Mouse (Mus musculus): ENCODE results near the gene Palm3.
A peak's percentile ranks its signal among the peaks of the same experiment; 100 is the strongest.

Palm3 gene

DNA sequence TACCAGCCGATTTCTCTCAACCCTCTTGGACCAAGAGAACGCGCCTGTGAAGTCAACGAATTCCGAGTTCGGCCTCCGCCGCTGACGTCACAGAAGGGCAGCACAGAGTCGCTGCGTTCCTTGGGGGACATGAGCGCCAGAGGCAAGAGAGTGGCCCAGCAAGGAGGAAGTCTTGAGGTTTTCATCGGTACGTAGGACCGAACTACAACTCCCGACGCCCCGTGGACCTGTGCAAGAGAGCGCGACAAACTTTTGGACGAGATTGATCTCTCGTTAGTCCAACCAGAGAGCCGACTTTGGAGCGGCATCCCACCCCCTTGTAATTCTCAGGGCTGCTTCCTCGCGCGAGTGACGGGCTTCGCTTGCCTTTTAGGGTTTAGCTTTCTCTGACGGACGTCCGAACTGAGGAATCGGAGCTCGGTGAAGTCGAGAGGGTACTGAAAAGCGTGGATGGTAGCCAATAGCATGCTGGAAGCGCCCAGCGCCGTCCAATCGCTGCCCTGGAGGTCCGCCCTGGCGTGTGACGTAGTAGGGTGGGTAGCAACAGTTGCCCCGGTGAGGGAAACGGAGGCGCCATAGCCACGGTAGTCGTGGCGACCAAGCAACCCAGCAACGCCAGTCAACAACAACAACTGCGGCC is 45.1 kb downstream of the Palm3 start, which contains the start of gene Rfx1:
TSS of gene Rfx1 (plus strand) at position 544 of the 640 bp plus-strand sequence.
- peak; percentile 99 for DNase-seq (ENCODE audit: low spot score in 2 of 2)

DNA sequence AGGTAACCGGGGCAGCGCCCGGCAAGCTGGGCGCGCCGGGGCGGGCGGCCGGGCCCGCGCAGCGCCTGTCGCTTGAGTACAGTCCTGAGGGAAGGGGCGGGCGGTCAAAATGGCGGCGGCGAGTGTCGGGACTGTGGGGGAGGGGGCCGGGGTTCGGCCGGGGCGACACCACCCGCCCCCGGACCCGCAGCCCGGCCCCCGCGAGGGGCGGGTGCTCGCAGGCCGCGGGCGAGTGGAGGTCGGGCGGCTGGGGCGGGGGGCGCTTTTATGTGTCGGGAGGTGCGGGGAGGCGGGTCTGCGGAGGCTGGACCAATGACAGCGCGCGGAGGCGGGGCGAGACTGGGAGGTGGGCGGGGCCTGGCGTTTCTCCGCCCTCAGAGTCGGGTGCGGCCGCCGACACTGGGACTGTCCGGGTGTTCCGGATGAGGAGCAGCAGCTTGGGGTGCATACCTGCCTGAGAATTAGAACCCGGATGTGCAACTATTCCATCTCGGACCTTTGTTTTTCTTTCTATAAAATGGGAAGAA is 45.8 kb downstream of the Palm3 start:
- DNase-seq (ENCODE audit: low spot score in 2 of 2) = peak; percentile 96

DNA sequence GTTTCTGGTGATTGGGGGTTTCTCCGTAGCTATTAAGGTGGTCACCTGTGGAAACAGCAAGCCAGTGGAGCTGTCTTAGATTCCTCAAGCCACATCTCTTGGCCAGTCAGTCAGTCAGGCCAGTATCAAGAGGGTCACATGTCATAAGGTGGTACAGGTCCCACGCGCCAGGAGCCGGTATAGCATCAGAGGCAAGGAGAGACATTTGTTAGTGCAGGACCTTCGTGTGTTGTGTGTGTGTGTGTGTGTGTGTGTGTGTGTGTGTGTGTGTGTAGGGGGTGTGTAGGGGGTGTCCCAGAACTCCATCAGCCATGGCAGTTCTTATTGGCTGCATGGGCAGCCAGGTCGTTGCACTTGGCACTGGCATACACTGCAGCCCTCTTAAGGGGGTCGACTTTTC is 46.6 kb downstream of the Palm3 start:
- DNase-seq (ENCODE audit: low spot score in 2 of 2) = no peak

GRCm38 (mm10) chr8:84068316-84069035 is 47.2 kb downstream of the Palm3 start:
- DNase-seq (ENCODE audit: low spot score in 2 of 2) = peak; percentile 43 to 65

DNA sequence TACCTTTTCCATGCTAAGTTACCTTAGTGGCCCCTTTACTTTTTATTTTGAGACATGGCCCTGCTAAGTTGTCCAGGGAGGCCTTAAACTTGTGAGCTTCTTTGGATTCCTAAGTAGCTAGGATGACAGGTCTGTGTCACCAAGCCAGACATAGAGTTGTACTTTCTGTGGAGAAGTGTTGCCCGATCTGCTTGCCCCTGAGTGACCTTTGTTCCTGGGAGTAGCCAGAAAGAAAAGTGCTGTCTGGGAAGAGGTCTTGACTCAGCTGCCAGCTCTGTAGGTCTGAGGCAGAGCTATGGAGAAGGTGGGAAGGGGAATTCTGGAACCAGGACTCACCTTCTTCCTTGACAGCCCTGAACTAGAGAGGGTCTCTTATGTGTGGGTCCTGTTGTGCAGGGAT is 47.9 kb downstream of the Palm3 start:
- no peak for DNase-seq (ENCODE audit: low spot score in 2 of 2)

DNA sequence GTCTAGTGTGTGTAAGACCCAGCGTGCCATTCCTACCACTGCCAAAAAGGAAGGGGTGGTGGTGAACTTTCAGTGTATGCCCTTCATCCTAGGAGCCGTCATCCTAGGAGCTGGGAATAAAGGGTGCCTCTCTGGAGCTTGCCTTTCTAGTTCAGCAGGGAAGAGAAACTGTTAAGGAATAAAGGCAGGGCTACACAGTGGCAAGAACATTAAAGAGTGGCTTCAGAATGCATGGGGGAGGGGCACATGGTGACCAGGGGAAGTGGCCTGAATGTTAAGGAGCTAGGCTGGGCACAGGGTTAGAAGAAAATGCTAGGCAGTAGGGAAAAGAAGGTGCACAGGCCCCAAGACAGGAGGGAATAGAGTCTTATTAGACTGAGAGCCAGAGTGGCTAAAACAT is 48.5 kb downstream of the Palm3 start:
- no peak for DNase-seq (ENCODE audit: low spot score in 2 of 2)

DNA sequence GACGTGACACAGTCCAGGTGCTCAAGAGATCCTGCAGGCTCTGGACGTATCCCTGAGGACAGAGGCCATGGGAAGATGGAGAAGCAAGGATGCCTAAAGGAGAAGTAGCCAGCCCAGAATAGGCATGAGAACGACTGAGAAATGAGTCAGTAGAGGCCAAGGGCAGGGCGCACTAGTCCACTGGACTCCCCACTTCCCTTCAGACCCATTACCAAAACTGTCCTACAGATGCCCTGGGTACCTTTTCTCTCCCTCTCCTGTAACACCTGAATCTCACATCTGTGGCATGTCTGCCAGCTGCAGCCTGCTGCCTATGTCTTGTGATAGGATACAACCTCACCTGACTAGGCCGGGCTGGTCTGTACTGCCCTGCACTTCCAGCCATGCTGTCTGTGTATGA is 49.0 kb downstream of the Palm3 start:
- DNase-seq (ENCODE audit: low spot score in 2 of 2) = no peak

DNA sequence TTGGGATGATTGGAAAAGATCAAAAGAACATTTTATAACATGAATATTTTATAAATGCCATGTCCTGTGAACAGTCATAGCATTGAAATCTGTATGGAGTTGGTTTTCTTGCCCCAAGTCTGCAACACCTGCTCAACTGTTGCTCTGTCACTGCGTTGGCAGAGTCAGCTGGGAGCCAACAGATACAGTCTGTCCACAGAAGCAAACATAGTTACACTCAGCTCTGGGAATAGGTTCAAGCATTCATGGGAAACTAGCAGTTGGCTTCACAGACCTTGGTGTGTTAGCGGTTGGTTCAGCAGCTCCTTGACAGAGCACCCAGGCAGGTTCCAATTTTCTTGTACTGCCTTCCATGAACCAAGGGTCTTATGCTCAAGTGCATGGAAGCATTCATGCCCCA is 49.4 kb downstream of the Palm3 start:
- DNase-seq (ENCODE audit: low spot score in 2 of 2) = no peak

- DNase-seq (ENCODE audit: low spot score in 2 of 2) = no peak
Measured at GRCm38 (mm10) chr8:84071921-84072320, 50.6 kb downstream of the Palm3 start.

GRCm38 (mm10) chr8:84072321-84072720 is 51.0 kb downstream of the Palm3 start:
- no peak for DNase-seq (ENCODE audit: low spot score in 2 of 2)

GRCm38 (mm10) chr8:84073230-84073976 is 52.1 kb downstream of the Palm3 start:
- DNase-seq (ENCODE audit: low spot score in 2 of 2) = no peak

DNA sequence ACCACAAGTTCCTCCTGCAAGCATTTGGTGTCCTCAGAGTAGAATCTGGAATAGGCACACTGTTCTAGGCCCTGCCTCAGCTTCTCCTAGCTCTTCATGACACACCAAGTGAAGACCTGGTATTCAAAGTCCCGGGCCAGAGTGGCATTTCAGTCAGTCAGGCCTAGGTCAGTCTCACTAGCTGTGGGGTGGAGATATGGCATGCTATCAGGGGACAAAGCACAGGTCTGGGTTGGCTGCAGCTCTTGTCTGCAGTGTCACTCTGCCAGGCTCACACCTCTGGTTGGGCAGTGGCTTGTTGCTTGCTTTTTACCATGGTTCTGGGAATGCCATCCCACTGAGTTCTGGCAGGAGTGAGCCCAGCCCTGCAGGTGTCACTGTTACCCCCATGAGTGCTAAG is 55.1 kb downstream of the Palm3 start:
- no peak for DNase-seq (ENCODE audit: low spot score in 2 of 2)

- no peak for DNase-seq (ENCODE audit: low spot score in 2 of 2)
Measured at GRCm38 (mm10) chr8:84076849-84077248, 55.6 kb downstream of the Palm3 start.

DNA sequence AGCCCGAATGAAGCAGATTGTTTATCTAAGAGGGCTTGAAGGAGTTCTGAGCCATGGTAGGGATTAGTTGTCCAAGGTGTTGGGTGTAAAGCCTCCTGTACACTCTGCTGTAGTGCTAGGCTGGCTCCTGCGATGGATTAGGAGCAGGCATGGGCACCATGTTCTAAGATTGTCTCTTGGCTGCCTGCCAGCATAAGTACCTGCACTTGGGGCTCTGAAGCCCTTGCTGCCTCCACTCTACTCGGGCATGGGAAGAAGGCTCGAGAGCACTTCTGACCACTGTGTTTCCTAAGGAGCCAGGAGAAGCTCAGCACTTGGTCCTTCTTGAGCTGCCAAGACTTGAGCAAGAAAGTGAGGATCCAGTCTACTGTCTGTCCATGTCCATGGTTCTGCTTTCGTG is 57.9 kb downstream of the Palm3 start:
- DNase-seq (ENCODE audit: low spot score in 2 of 2) = no peak

Measured in natural killer cell, adult 2 months (primary cell).